26 mouse cellular contexts compared by ENCODE assay signal in the genomic region with DNA sequence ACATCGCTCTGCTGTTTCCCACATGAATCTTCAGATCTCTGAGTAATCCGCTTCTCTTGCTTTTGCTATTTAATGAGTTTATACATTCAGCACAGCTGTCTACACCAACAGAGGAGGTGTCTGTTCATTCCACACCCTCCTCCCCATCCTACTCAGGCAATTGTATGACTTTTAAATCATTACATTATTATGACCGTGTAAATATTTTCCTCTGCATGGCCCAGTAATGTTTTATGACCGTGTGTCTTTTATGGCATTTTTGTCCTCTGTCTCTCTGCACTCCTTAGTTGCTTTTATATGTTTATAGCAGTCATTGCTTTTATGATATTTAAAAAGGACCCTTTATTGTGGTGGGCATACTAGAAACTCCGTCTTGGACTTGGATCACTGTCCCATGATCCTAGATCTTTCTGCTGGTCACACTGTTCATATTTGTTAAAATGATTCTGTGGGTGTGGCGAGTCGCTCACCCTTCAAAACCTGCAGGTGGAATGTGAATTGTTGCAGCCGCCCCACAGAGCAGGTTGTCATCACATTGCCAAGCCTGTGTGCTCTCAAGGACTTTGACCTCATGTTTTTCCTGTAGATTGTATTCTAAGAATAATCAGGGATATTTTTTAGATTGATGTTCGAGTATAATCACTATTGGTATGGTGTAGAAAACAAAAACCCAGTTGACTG. TPM values are rescaled to one million over a fixed set of nuclear protein-coding genes. Genes with fewer than 3 reads are reported as not detected.
A peak's percentile ranks its signal among the peaks of the same experiment; 100 is the strongest.
DNase-seq lines count a peak whose midpoint lies in the region; ATAC-seq and TF ChIP-seq lines count a peak whose summit lies in the region.
"Had no signal": no experiment of that assay in that cellular context is flagged by ENCODE, and none has a peak within 500 bp of the region (broad histone marks: within the 10 kb centered on the region; RNA-seq: fewer than 3 reads in every experiment).

No protein-coding gene starts in this region.

- no peaks in the 10 kb centered on the region for H3K27me3 ChIP-seq in heart, embryonic 15.5 days
- H3K27me3 ChIP-seq in heart, embryonic 12.5 days (replicated peaks) = no peaks in the 10 kb centered on the region
- H3K27me3 ChIP-seq in kidney, postnatal 0 days (ENCODE audit: insufficient read depth, low read length) = no peaks in the 10 kb centered on the region
- no peaks in the 10 kb centered on the region for H3K27me3 ChIP-seq in intestine, embryonic 14.5 days (replicated peaks; ENCODE audit: control insufficient read depth, insufficient read depth, low read length)
- no peaks in the 10 kb centered on the region for H3K27me3 ChIP-seq in intestine, postnatal 0 days (replicated peaks; ENCODE audit: control insufficient read depth, insufficient read depth, low read length)
- H3K27me3 ChIP-seq: limb, embryonic 12.5 days; liver, embryonic 13.5 days had no signal

- peaks cover 19% of the 10 kb centered on the region for H3K4me1 ChIP-seq in heart, embryonic 15.5 days (replicated peaks)
- H3K4me1 ChIP-seq in heart, embryonic 12.5 days (replicated peaks) = peaks cover 14% of the 10 kb centered on the region; the same call in 1 of the 2 replicates
- no peaks in the 10 kb centered on the region for H3K4me1 ChIP-seq in kidney, postnatal 0 days (replicated peaks; ENCODE audit: insufficient read depth, low read length)
- no peaks in the 10 kb centered on the region for H3K4me1 ChIP-seq in intestine, embryonic 14.5 days (replicated peaks; ENCODE audit: control insufficient read depth, insufficient read depth, low read length)
- H3K4me1 ChIP-seq in intestine, postnatal 0 days (replicated peaks; ENCODE audit: control insufficient read depth, insufficient read depth, low read length) = 0 out of 2 replicates have a peak, but pooled peaks cover 4% of the 10 kb centered on the region
- H3K4me1 ChIP-seq: liver, embryonic 13.5 days had no signal

- DNase-seq in kidney, postnatal 0 days (ENCODE audit: low spot score) = no peak
- DNase-seq in kidney, adult 8-10 months = no peak
- no peak for DNase-seq in intestine, embryonic 14.5 days (ENCODE audit: low spot score)
- DNase-seq: adrenal gland, postnatal 25 days; cerebellum, adult 18-20 months; cerebellum, postnatal 14 days; gastrocnemius, adult 2 months; gastrocnemius, postnatal 36 days; liver, embryonic 13.5 days; lung, adult 2 months; lung, postnatal 10 days; midbrain, embryonic 14.5 days; thymus, adult 2 months; thymus, postnatal 4 days had no signal

- WGBS in heart, embryonic 15.5 days = 52% methylated on average over 9 of the region's 9 CpGs
- 56% methylated on average over 9 of the region's 9 CpGs for WGBS in heart, embryonic 12.5 days
- 65% methylated on average over 9 of the region's 9 CpGs for WGBS in kidney, postnatal 0 days
- WGBS in intestine, embryonic 14.5 days = 61% methylated on average over 9 of the region's 9 CpGs
- 36% methylated on average over 9 of the region's 9 CpGs for WGBS in intestine, postnatal 0 days

- no peak for TF ChIP-seq CTCF in kidney, postnatal 0 days (IDR thresholded peaks at IDR 0.05; ENCODE audit: low read depth)
- no peak for TF ChIP-seq CTCF in intestine, postnatal 0 days (IDR thresholded peaks at IDR 0.05; ENCODE audit: low read depth)

- no peak overlapping the region for H3K4me3 ChIP-seq in heart, embryonic 15.5 days
- H3K4me3 ChIP-seq in heart, embryonic 12.5 days = no peak overlapping the region
- no peak overlapping the region for H3K4me3 ChIP-seq in kidney, postnatal 0 days (replicated peaks; ENCODE audit: low read depth, low read length)
- H3K4me3 ChIP-seq in intestine, embryonic 14.5 days (ENCODE audit: low read depth, low read length) = no peak overlapping the region
- no peak overlapping the region for H3K4me3 ChIP-seq in intestine, postnatal 0 days (ENCODE audit: low read depth, low read length)
- H3K4me3 ChIP-seq: erythroblast, embryonic 14.5 days; gastrocnemius, adult 2 months; left cerebral cortex, adult 2 months; limb, embryonic 12.5 days; liver, embryonic 13.5 days had no signal

- H3K4me2 ChIP-seq in heart, embryonic 15.5 days = no peak overlapping the region
- H3K4me2 ChIP-seq in heart, embryonic 12.5 days = no peak overlapping the region
- H3K4me2 ChIP-seq in kidney, postnatal 0 days (ENCODE audit: low read length) = no peak overlapping the region
- no peak overlapping the region for H3K4me2 ChIP-seq in intestine, embryonic 14.5 days (ENCODE audit: low read length)
- H3K4me2 ChIP-seq in intestine, postnatal 0 days (replicated peaks; ENCODE audit: low read depth) = peak overlapping the region; percentile 3; the same call in 1 of the 2 replicates
- H3K4me2 ChIP-seq: limb, embryonic 12.5 days; liver, embryonic 13.5 days had no signal

- no peak overlapping the region for H3K9ac ChIP-seq in heart, embryonic 15.5 days
- no peak overlapping the region for H3K9ac ChIP-seq in heart, embryonic 12.5 days
- no peak overlapping the region for H3K9ac ChIP-seq in kidney, postnatal 0 days (ENCODE audit: low read depth, low read length)
- no peak overlapping the region for H3K9ac ChIP-seq in intestine, embryonic 14.5 days (ENCODE audit: low read length)
- H3K9ac ChIP-seq in intestine, postnatal 0 days (ENCODE audit: low read depth, low read length) = no peak overlapping the region
- H3K9ac ChIP-seq: limb, embryonic 12.5 days; liver, embryonic 13.5 days had no signal

- peak overlapping the region; percentile 50 for H3K27ac ChIP-seq in heart, embryonic 15.5 days
- H3K27ac ChIP-seq in heart, embryonic 12.5 days (ENCODE audit: poor library complexity, severe bottlenecking) = no peak overlapping the region
- 0 out of 2 replicates have a peak overlapping the region, but pooled peaks have one; percentile 20 for H3K27ac ChIP-seq in kidney, postnatal 0 days
- H3K27ac ChIP-seq in intestine, embryonic 14.5 days (ENCODE audit: low read depth) = no peak overlapping the region
- H3K27ac ChIP-seq in intestine, postnatal 0 days (ENCODE audit: low read depth, low read length) = no peak overlapping the region; the same call in 1 of the 2 replicates
- H3K27ac ChIP-seq: gastrocnemius, adult 2 months; left cerebral cortex, adult 2 months; limb, embryonic 12.5 days; liver, embryonic 13.5 days; macrophage had no signal

- ATAC-seq in heart, embryonic 15.5 days (replicated peaks; ENCODE audit: insufficient number of reproducible peaks, insufficient read depth, low FRiP score, low read depth) = peak; percentile 35; the same call in 1 of the 2 replicates
- ATAC-seq in heart, embryonic 12.5 days (ENCODE audit: insufficient number of reproducible peaks, low FRiP score) = no peak
- no peak for ATAC-seq in kidney, postnatal 0 days (replicated peaks; ENCODE audit: low FRiP score, low read depth)
- peak; percentile 88 for ATAC-seq in intestine, embryonic 14.5 days (replicated peaks; ENCODE audit: low FRiP score, low TSS enrichment, low read depth)
- ATAC-seq in intestine, postnatal 0 days = peak; percentile 92
- no peak for ATAC-seq in megakaryocyte progenitor cell, adult 5-6 weeks (replicated peaks; ENCODE audit: poor library complexity)
- ATAC-seq: CD4-positive, CD25-positive, alpha-beta regulatory T cell, adult 4 months; forebrain, embryonic 16.5 days; hindbrain, embryonic 16.5 days had no signal

- no peaks in the 10 kb centered on the region for H3K36me3 ChIP-seq in heart, embryonic 15.5 days
- no peaks in the 10 kb centered on the region for H3K36me3 ChIP-seq in heart, embryonic 12.5 days
- no peaks in the 10 kb centered on the region for H3K36me3 ChIP-seq in kidney, postnatal 0 days (ENCODE audit: insufficient read depth, low read length)
- no peaks in the 10 kb centered on the region for H3K36me3 ChIP-seq in intestine, embryonic 14.5 days (ENCODE audit: control insufficient read depth, insufficient read depth, low read length)
- H3K36me3 ChIP-seq in intestine, postnatal 0 days (ENCODE audit: control insufficient read depth, insufficient read depth) = no peaks in the 10 kb centered on the region
- H3K36me3 ChIP-seq: limb, embryonic 12.5 days; liver, embryonic 13.5 days had no signal

- H3K9me3 ChIP-seq in heart, embryonic 15.5 days (replicated peaks) = no peaks in the 10 kb centered on the region
- no peaks in the 10 kb centered on the region for H3K9me3 ChIP-seq in heart, embryonic 12.5 days (replicated peaks)
- H3K9me3 ChIP-seq in kidney, postnatal 0 days (replicated peaks; ENCODE audit: low read length) = no peaks in the 10 kb centered on the region
- H3K9me3 ChIP-seq in intestine, embryonic 14.5 days (ENCODE audit: control insufficient read depth, low read length) = no peaks in the 10 kb centered on the region
- no peaks in the 10 kb centered on the region for H3K9me3 ChIP-seq in intestine, postnatal 0 days (ENCODE audit: control insufficient read depth)
- H3K9me3 ChIP-seq: limb, embryonic 12.5 days; liver, embryonic 13.5 days had no signal

RNA-seq across cellular contexts. Expression of a gene that starts 24.4 kb away (rescaled TPM):
- polyA plus RNA-seq in heart, embryonic 15.5 days (2015; fragmentation: Nextera tagmentation; extraction: Ambion mirVana) = 8.0 and 8.2 TPM in 2 replicates
- polyA plus RNA-seq in heart, embryonic 12.5 days (2016; fragmentation: Nextera tagmentation; extraction: Ambion mirVana) = 9.1 and 9.6 TPM in 2 replicates
- polyA plus RNA-seq in kidney, postnatal 0 days (2015; fragmentation: Nextera tagmentation; extraction: Ambion mirVana) = 4.3 and 4.5 TPM in 2 replicates
- polyA plus RNA-seq in intestine, embryonic 14.5 days (2014; fragmentation: Nextera tagmentation; extraction: Ambion mirVana) = 5.1 and 6.0 TPM in 2 replicates
- polyA plus RNA-seq in intestine, postnatal 0 days (2015; fragmentation: Nextera tagmentation; extraction: Ambion mirVana) = 4.4 and 4.8 TPM in 2 replicates
- not detected in 2 replicates for total RNA-seq in megakaryocyte progenitor cell, adult 5-6 weeks (2015)
- total RNA-seq in megakaryocyte progenitor cell, adult 5-6 weeks (2017) = not detected in 2 replicates
- total RNA-seq: monocyte, adult 5-6 weeks had no signal
- polyA plus RNA-seq: CD4-positive, CD25-positive, alpha-beta regulatory T cell, adult 4 months; erythroblast, embryonic 14.5 days had no signal

Comparison
In these comparisons a context has a peak if more than half of its experiments do, and no peak if none do; other contexts are left out.
1. ATAC-seq: peak in heart, embryonic 15.5 days (single experiment), intestine, embryonic 14.5 days (single experiment) and intestine, postnatal 0 days (single experiment); none in heart, embryonic 12.5 days (single experiment), kidney, postnatal 0 days (single experiment) and megakaryocyte progenitor cell, adult 5-6 weeks (single experiment).
2. H3K27ac ChIP-seq: peak in heart, embryonic 15.5 days (single experiment) and kidney, postnatal 0 days (single experiment); none in heart, embryonic 12.5 days (single experiment), intestine, embryonic 14.5 days (single experiment) and intestine, postnatal 0 days (single experiment).